Mouse (Mus musculus) mouse trophoblast stem cell (cell line): Measurements from ENCODE around the gene Trpc3.
"Not testable (repeated sequence)": the region's sequence is repeated elsewhere in the genome, so short reads cannot be mapped to it uniquely, and the experiment has no call there.

Source experiments
- in situ Hi-C, 2 experiments: fragments of 300-500 bp; cut with MseI, MboI; formaldehyde crosslinking; loops; 2 replicates in 1 of 2; 3 replicates in 1 of 2; pipeline ENCODE4 v1.15.1; 2025

The Trpc3 gene

DNA sequence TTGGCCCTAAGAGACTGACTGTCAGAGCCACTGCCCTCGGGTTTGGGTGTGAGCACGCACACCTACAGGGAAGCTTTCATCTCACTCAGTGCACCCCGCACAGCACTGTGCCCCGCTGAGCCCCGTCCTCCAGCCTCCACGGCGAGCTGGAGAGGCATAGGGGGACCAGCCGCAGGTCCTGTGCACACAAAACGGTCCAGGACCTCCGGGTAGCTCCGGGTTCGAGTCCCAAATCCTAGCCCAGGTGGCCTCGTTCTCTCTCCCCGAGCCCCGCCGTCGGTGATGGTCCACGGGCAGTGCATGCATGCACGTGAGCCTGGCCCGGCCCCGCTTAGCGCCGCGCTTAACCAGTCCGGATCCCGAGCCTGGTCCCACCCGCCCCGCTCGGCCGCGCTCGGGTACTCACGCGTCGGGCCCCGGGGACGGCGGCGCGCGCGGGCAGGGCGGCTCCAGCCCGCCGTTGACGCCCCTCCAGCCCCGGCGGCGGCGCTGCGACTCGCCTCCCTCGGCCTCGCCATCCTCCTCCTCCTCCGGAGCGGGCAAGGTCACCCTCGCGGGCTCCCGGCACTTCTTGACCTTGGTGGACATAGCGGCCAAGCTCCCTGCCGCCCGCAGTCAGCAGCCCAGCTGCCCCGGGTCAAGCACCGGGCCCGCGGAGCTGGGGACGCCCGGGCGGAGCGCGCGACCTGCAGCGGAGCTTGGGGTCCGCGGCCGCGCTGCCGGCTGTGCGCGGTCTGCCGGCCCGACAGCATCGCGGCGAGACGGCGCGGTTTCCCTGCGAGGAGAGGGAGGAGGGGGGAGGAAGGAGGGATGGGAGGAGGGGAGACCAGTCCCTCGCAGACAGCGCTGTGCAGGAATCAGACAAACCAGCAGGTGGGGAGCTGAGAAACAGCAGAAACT, at the start of gene Trpc3:
Gene Trpc3, minus strand, starts transcription at position 776 of the 900 bp plus-strand sequence.
- in situ Hi-C loops: no loop called here

DNA sequence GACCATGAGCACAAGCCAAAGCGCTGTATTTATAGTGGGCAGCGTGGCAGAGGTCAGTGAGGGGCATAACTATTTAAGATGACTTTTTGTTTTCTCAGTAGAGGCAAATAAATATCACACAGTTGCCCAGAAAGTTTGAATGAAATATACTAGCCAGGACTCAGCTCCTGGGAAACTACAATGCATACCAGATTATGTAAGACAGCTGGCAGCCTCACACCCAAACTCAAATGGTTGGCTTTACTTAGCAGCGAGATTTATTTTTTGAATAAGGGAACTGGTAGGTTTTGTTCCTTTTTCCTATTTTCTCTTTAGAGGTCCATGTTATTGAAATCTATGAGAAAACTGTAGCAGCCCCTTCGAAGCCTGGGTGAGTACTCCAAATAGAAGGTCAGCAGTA, 48.1 kb upstream of the Trpc3 start:
- in situ Hi-C loops: no loop called here

DNA sequence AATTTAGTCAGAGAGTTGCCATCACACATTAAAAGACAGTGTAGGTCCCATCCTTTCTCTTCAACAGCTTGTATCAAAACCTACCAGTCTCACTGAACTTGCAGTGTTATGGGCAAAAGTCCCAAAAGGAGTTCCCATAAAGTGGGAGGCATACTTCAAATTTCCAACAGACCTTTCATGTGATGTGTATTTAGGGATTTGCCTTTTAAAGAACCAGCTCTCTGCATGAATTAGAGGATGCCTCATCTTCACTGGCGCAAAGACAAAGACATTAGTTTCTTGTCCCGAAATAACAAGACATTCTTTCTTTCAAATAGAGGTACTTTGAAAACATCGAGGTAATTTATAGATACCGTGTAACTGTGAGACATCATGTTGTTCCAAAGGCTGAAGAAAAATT, 43.1 kb upstream of the Trpc3 start:
- in situ Hi-C loops: no loop called here

DNA sequence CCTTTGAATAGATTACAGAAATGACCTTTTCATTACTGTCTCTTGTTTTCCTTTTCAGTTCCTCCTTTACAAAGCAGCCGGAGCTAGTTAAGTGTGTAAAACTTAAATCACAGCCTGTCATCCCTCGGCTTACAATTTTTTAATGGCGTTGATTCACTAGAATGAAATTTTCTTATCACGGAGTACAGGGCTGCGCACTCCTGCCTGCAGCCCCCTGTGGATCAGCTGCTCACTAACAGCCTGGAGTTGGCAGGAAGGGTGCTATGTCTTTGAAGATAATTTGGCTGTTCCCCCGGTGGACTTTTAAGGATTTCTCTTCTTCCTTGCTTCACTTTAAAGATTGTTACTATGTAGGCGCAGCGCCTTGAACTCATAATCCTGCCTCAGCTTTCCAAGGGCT, 36.6 kb upstream of the Trpc3 start:
- in situ Hi-C loops: no loop called here

DNA sequence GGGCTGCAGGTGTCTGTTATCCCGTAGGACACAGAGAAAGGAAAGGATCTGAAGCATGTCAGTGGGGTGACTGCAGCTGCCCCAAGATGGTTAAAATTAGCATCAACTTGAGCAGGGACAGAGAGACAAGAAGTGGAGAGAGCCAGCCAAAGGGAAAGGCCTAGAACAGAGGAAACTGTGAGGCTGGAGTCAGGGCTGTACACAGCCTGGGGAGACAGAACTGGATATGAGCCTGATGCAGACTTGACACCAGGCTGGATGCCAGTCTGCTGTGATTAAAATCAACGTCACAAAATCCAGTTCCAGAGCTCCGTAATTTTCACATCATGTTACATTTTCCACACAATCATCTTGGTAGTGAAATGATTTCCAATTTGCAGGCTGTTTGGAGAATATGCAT, 31.9 kb upstream of the Trpc3 start:
- in situ Hi-C loops: no loop called here

DNA sequence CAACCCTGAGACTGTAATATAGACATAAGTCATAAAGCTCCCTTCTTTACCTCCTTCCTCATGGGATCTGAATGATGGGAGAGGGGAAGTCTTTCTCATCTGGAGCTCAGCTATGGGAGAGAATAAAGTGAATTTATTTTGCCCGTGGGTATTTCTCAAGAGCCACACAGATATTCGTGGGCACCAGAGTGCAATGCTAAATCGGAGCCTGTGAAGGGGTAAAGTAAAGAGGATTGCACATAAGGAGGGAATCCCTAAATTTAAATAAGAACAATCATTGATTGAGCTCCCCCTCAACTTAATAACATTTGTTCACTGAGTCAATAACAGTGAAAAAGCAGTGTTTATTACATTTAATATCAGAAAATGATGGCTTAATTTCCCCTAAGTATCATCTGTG, 19.6 kb upstream of the Trpc3 start:
- in situ Hi-C loops: no loop called here

DNA sequence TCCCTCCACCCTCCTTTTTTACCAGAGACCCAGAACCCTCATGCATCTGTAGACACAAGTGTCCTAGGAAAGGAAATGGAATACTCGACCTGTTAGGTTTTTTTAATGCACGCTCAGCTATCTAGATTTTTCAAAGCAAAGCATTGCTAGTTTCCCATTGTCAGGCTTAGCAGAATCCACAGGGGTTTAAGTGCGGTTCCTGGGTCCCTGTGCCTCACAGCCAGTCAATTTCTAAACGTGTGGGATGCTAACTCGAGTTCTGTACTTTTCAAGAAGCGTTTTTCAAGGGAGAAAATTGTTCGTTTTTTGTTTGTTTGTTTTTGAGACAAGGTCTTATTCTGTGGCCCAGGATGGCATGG, 304 bp upstream of the Trpc3 start:
- in situ Hi-C loops: no loop called here

DNA sequence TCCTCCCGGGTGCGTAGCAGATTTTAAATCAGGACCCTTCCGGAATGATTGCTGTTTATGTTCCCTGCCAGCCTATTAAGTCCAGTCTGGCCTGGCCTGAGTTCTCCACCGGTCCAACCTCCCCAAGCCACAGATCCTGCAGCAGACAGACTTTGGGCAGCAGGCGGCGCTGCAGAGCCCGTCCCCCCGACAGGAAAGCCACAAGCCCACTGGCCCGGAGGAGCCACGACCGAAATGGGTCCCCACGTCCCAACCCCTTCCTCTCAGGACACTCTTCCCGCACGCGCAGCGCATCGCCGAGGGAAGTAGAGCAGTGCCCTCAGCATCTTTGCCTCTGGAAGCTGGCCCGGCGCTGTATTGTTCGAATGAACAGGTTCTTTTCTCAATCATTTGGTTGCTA, 1.1 kb downstream of the Trpc3 start:
- in situ Hi-C loops: no loop called here

DNA sequence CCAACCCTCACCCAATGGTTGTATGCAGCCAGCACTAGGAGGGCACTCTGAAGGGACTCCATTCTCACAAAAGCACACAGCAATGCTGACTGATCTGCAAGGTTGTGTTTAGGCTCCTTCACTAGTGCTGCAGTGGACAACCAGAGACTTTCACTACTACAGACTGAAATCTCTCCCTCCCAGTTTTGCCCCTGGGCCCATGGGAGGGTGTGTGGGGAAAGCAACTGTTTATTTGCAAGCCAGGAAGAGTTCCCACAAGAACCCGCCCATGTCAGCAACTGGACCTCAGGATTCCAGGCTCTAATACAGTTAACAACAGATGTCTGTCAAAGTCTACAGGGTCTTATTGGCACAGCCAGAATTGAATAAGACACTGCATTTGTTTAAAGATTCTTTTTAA, 14.1 kb downstream of the Trpc3 start:
- in situ Hi-C loops: no loop called here

DNA sequence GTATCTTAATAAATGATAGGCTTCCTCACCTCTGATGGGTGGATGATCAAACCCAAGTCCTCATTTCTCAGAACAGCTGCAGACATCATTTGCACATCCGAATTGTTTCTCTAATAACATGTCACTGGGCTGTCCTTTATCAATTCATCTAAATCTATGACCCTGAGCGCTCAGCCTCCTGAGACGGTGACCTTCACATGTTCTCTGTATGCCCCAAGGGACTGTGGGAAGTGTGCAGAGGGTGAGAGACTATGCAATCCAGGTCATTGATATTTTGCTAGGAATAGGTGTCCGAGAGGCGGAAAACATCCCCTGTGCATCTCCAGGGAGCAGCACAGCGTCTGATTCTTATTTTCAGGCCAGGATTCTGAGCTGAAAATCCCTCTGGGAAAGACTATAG, 22.2 kb downstream of the Trpc3 start:
- in situ Hi-C loops: no loop called here

DNA sequence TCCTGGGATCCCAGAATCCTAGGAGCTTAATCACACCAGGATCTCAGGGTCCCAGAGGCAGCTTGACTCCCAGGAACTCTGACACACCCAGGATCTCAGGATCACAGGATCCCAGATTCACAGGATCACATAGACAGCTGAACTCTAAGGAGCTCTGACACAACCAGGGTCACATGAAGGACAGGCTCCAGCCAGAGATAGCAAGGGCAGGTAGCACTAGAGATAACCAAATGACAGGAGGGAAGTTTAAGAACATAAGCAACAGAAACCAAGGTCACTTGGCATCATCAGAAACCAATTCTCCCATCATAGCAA, 44.8 kb downstream of the Trpc3 start:
- in situ Hi-C loops: not testable (repeated sequence)

DNA sequence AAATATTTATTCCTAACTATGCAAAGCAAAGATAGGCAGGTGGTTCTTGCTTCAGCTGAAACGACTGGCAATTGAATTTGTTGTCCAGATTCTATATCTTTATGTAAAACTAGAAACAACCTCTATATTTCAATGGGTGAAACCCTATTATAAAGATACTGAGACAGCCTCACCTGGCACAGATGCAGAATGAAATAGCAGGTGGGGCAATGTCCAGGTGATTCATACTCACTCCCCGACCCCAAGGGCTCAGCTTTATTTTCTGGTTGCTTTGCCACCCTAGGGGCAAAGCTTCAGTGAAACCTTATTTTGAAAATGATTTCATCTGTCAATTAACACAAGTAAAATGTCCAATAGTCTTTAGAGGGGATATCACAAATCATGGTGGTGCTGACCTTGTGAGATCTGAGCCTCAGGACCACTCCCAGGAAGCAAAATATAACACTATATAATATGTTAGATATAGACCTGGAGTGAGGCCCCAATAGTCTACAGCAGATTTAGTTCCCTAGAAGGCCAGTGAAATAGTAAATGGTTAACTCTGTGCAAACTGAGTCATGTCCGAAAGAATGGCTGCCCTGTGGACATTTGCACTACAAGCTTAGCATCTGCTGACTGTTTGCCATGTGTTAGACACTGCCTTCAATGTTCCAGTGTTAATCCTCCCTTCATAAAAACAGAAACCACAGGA, 45.3 kb downstream of the Trpc3 start:
- in situ Hi-C loops: no loop called here

DNA sequence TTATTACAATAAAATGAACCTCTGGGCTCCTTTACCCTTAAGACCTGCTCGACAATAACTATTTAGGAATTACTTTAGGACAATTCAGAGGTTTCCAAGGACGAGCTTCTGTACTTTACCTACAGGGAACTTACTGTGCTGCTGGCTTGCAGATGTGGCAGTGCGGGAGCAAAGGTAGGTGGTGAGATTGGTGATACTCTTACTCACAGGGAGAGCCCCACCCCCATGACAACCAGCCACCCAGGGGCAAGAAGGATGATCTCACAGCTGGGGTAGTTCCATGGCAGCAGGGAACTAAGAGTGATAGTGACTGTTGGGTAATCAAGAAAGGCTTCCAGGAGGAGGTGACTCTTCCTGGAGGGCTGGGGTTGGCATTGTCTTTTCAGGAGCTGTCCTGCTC, 46.6 kb downstream of the Trpc3 start:
- in situ Hi-C loops: no loop called here

DNA sequence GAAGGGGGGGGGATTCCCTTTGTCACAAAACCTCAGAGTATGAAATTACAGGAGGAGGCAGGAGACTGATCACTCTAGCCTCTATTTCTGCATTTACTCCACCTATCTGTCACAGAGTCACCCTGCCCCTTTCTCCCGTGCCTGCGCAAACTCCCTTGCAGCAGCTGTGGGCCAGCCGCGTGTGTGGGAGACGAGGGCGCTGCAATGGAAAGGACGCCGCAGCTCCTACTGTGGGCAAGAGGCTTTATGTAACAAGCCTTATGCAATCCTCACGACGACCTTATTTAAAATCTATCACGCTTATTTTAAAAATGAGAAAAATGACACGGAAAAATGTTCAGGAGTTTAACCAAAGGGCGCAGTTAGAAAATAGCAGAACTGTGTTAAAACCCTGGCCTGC, 47.2 kb downstream of the Trpc3 start:
- in situ Hi-C loops: no loop called here

DNA sequence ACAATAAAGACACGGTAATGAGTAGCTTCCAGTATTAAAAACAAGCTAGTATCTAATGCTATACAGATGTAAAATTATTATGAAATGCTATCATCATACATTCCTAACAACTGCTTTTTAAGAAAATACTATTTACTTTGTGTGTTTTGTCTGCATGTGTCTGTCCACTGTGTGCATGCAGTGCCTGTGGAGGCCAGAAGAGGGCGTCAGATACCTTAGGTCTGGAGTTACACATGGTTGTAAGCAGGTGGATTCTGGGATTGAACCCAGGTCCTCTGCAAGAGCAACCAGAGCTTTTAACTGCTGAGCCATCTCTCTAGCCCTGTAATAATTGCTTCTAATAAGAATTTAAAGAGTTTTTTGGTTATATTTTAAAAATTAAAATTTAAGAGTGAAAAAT, 49.2 kb downstream of the Trpc3 start:
- in situ Hi-C loops: no loop called here

DNA sequence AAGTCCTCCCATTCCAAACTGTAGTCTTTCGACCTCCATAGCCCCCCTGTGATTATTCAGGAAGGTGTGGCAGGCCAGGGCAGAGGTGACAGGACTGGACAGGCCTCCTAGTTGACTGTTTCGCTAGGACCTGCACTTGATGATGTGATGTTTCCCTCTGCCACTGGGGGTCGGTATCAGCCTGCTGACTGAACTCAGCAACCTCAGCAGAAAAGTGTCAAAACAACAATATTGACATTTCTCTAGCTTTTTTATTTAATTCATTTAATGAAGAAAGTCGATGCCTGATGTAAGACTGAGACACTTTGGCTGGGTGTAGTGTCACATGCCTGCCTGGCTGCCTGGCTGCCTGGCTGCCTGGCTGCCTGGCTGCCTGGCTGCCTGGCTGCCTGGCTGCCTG, 54.5 kb downstream of the Trpc3 start:
- in situ Hi-C loops: no loop called here

DNA sequence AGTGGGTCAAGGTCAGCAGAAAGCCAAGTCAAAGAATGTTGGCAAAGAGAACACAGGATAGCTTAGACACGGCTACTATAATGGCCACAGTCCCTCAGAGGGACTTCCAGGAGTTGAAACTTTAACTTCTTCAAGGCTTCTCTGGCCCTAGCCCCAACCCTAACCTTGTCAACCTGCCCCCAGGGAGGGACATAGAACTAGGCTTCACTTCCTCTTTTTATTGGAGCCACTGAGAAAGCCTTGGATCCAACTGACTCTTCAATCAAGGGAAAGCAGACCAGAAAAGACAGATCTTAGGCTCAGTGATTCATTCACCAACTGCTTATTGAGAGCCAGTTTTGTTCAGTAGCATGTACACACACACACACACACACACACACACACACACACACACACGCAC, 63.2 kb downstream of the Trpc3 start:
- in situ Hi-C loops: no loop called here

DNA sequence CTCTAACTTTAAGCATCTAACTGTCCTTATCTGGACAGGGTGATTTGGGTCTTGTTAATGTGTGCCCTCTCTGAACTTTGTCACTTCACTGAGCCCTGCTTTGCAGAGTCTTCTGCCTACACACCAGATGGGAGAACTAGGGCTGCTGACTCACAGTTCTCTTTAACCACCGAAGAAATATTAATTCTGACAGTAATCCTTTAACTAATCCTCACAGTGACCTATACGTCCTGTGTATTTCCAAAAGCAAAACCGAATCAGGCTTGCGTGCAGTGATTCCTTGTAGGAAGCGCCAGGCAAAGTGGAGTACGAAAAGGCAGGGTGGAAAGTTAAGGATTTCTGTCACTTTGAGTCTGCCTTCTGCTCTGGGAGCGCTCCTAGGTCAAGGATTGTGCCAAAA, 71.8 kb downstream of the Trpc3 start:
- in situ Hi-C loops: no loop called here

DNA sequence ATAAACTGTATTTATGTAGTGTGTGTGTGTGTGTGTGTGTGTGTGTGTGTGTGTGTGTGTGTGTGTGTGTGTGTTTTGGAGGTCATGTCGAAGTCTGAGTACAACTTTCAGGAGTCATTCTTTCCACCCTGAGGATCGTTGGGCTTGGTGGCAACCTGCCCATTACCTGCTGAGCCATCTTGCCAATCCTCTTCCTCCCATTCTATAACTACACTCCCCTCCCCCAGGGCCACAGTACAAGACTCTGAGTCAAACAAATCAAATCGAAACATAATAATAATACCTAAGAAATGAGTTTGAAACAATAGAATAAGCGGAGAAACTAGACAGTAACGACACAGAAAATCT, 76.1 kb downstream of the Trpc3 start:
- in situ Hi-C loops: no loop called here

DNA sequence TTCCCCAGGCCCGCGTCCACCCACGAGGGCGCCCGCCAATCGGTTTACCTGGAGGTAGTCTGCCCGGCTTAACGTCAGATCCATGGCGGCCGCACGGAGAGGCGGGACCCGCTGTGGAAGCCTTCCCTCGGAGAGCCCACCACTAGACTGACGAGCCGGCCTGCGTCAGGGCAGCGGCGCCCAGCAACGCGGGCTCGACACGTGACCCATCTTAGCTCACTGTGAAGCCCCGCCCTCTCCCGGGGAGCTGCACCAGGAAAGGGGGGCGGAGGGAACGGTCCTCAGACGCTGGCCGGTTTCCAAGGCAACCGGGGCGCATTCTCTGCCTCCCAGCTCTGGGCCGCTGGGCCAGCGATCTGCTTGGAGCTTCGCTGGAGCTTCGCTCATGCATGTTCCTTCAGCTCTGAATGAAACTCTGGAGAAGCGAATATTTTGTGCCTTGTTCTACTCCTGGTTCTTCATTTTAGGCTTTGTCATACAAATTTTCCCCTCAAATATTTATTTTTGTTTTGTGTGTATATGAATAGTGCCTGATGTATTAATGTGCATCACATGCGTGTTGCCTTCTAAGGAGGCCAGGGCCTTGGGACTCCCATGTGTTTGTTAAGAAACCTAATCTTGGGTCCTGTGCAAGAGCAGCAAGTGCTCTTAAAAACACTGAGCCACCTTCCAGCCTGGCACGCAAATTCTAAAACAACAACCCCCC, 76.6 kb downstream of the Trpc3 start, which contains the start of gene Bbs7:
Gene Bbs7, minus strand, starts transcription at position 276 of the 706 bp plus-strand sequence.
- in situ Hi-C loops: no loop called here

DNA sequence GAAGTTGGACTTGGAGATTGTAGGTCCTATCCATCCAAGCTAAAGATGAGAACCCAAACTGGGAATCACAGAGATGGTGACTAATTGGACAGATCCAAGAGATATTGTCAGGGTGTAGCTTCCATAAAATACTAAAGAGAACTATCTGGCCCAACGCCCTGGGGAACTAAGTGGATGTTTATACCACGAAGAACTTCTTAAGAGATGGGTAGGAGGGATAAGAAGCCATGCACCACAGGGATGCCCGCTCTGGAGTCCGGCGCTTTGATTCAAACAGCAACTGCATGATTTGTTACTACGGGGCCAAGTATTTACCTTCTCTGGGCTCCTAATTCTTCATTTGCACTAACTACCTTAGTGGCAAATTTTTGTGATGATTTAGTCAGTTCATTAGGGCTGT, 77.3 kb downstream of the Trpc3 start:
- in situ Hi-C loops: no loop called here

DNA sequence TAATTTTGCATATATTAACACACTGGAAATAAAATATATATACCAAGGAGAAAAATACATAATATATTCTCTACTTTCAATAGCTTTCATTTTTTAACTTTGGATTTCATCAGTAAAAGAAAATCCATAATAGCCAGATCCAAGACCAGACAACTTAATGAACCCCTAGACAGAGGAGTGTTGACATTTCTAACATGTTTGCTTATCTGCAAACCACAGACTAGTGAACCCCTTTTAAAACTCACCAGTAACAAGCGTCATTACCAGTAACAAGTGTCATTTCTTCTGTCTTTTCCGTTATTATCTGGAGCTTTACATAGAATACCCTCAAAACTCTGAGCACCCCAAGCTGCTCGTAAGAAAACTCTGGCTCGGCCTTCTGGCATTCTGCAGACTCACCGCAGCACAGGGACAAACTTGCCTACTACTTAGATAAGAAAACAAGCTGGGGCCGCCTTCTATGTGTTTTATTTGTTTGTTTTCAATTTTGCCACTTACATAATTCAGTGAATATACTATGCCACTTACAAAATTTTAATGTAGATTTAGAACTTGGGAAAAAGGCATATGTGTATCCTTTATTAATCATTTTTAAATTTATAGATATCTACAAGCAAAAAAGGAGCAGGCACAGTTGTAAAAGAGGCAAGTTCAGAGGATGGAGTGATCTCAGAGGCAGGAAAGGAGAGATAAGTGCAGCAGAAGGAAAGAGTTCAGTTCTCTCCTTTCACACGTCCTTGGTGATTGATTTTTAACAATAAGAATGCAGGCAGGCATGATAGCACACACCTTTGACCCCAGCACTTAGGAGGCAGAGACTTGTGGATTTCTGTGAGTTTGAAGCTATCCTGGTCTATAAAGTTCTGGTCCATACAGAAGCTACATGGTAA, 83.8 kb downstream of the Trpc3 start:
- in situ Hi-C loops: no loop called here
